23 mouse cellular contexts compared by ENCODE assay signal in the genomic region with DNA sequence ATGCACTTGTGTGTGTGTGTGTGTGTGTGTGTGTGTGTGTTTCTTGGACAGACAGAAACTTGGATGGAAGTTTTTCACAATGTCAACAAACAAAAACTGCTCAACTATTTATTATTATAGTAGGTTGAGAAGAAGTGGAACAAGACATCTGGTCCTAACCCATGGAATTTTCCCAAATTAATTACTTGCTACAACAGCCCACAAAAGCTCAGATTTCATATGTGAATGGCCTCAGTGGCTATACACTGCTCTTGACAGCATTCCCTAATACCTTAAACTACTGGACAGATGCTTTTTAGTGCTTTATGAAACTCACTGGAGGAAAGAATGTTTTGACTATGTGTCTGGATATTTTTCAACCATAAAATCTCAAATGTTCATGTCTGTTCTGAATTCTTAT.
DNase-seq lines count a peak whose midpoint lies in the region; ATAC-seq and TF ChIP-seq lines count a peak whose summit lies in the region.
"Had no signal": no experiment of that assay in that cellular context is flagged by ENCODE, and none has a peak within 500 bp of the region (broad histone marks: within the 10 kb centered on the region; RNA-seq: fewer than 3 reads in every experiment).

No protein-coding gene starts in this region.

- H3K36me3 ChIP-seq in embryonic facial prominence, embryonic 14.5 days (ENCODE audit: control insufficient read depth, insufficient read depth, low read length) = no peaks in the 10 kb centered on the region
- H3K36me3 ChIP-seq in embryonic facial prominence, embryonic 10.5 days (replicated peaks) = no peaks in the 10 kb centered on the region
- H3K36me3 ChIP-seq in limb, embryonic 12.5 days = no peaks in the 10 kb centered on the region
- no peaks in the 10 kb centered on the region for H3K36me3 ChIP-seq in limb, embryonic 10.5 days
- H3K36me3 ChIP-seq in lung, embryonic 14.5 days (ENCODE audit: insufficient read depth) = no peaks in the 10 kb centered on the region
- H3K36me3 ChIP-seq in limb, embryonic 14.5 days (ENCODE audit: control insufficient read depth, insufficient read depth, low read length) = no peaks in the 10 kb centered on the region
- H3K36me3 ChIP-seq: G1E had no signal

- no peak overlapping the region for H3K4me2 ChIP-seq in embryonic facial prominence, embryonic 14.5 days (ENCODE audit: low read depth, low read length)
- H3K4me2 ChIP-seq in limb, embryonic 12.5 days = no peak overlapping the region
- H3K4me2 ChIP-seq in lung, embryonic 14.5 days = no peak overlapping the region
- H3K4me2 ChIP-seq in limb, embryonic 14.5 days (replicated peaks; ENCODE audit: low read depth, low read length, severe bottlenecking) = no peak overlapping the region

- no peak for TF ChIP-seq POLR2A in limb, embryonic 14.5 days (IDR thresholded peaks at IDR 0.05; ENCODE audit: borderline replicate concordance, extremely low read depth, insufficient read depth, insufficient read length)

- TF ChIP-seq CTCF in lung, embryonic 14.5 days (IDR thresholded peaks at IDR 0.05; ENCODE audit: low read depth) = no peak

- peak; percentile 44 for DNase-seq in embryonic facial prominence, embryonic 14.5 days (ENCODE audit: low spot score)
- DNase-seq in embryonic facial prominence, embryonic 10.5 days (ENCODE audit: low spot score) = no peak
- no peak for DNase-seq in limb, embryonic 10.5 days (ENCODE audit: low spot score)
- DNase-seq in lung, embryonic 14.5 days = peak; percentile 5
- DNase-seq in lung, postnatal 14 days = no peak
- DNase-seq in limb, embryonic 14.5 days (ENCODE audit: low spot score) = peak; percentile 37
- no peak for DNase-seq in adrenal gland, adult (ENCODE audit: inconsistent age in 2 of 2, low spot score in 1 of 2)
- DNase-seq: adrenal gland, adult 2 months; adrenal gland, adult 8-10 months; adrenal gland, postnatal 10 days; adrenal gland, postnatal 14 days; adrenal gland, postnatal 25 days; adrenal gland, postnatal 36 days; B cell, adult 2 months; cerebellum, adult 11 months; cerebellum, adult 11-12 months; cerebellum, adult 18-20 months had no signal

- no peak for ATAC-seq in embryonic facial prominence, embryonic 14.5 days (ENCODE audit: low read depth)
- peak; percentile 63; the same call in 1 of the 2 replicates for ATAC-seq in limb, embryonic 12.5 days (ENCODE audit: insufficient number of reproducible peaks, insufficient read depth, low FRiP score, low TSS enrichment, low read depth)
- no peak for ATAC-seq in lung, embryonic 14.5 days (ENCODE audit: insufficient read depth)
- ATAC-seq in limb, embryonic 14.5 days (ENCODE audit: low FRiP score, low read depth) = 0 out of 2 replicates have a peak, but pooled peaks have one; percentile 67
- ATAC-seq: activated CD4-positive, CD25-positive, alpha-beta regulatory T cell, adult 4 months; CD4-positive, CD25-positive, alpha-beta regulatory T cell, adult 4 months; Patski had no signal

- H3K4me3 ChIP-seq in embryonic facial prominence, embryonic 14.5 days (ENCODE audit: low read depth, low read length) = no peak overlapping the region
- no peak overlapping the region for H3K4me3 ChIP-seq in embryonic facial prominence, embryonic 10.5 days
- no peak overlapping the region for H3K4me3 ChIP-seq in limb, embryonic 12.5 days (replicated peaks)
- H3K4me3 ChIP-seq in limb, embryonic 10.5 days = no peak overlapping the region
- no peak overlapping the region for H3K4me3 ChIP-seq in lung, embryonic 14.5 days (ENCODE audit: low read depth, low read length)
- no peak overlapping the region for H3K4me3 ChIP-seq in limb, embryonic 14.5 days (replicated peaks; ENCODE audit: low read length)

- no peaks in the 10 kb centered on the region for H3K27me3 ChIP-seq in embryonic facial prominence, embryonic 14.5 days (replicated peaks; ENCODE audit: control insufficient read depth, insufficient read depth, low read length)
- no peaks in the 10 kb centered on the region for H3K27me3 ChIP-seq in embryonic facial prominence, embryonic 10.5 days (replicated peaks; ENCODE audit: low read depth, poor library complexity, severe bottlenecking)
- H3K27me3 ChIP-seq in limb, embryonic 12.5 days = no peaks in the 10 kb centered on the region
- H3K27me3 ChIP-seq in limb, embryonic 10.5 days (ENCODE audit: low read depth, poor library complexity, severe bottlenecking) = no peaks in the 10 kb centered on the region
- H3K27me3 ChIP-seq in lung, embryonic 14.5 days (ENCODE audit: insufficient read depth, low read length) = no peaks in the 10 kb centered on the region
- no peaks in the 10 kb centered on the region for H3K27me3 ChIP-seq in limb, embryonic 14.5 days (ENCODE audit: control insufficient read depth, insufficient read depth, low read length)
- H3K27me3 ChIP-seq: CH12.LX, Patski had no signal

- H3K4me1 ChIP-seq in embryonic facial prominence, embryonic 14.5 days (ENCODE audit: control insufficient read depth, insufficient read depth, low read length) = no peaks in the 10 kb centered on the region
- H3K4me1 ChIP-seq in embryonic facial prominence, embryonic 10.5 days = no peaks in the 10 kb centered on the region
- no peaks in the 10 kb centered on the region for H3K4me1 ChIP-seq in limb, embryonic 12.5 days (replicated peaks)
- H3K4me1 ChIP-seq in limb, embryonic 10.5 days = no peaks in the 10 kb centered on the region
- no peaks in the 10 kb centered on the region for H3K4me1 ChIP-seq in lung, embryonic 14.5 days (ENCODE audit: insufficient read depth)
- H3K4me1 ChIP-seq in limb, embryonic 14.5 days (ENCODE audit: control insufficient read depth, insufficient read depth, low read length) = no peaks in the 10 kb centered on the region

- H3K9ac ChIP-seq in embryonic facial prominence, embryonic 14.5 days (ENCODE audit: low read depth, low read length) = no peak overlapping the region
- no peak overlapping the region for H3K9ac ChIP-seq in limb, embryonic 12.5 days (replicated peaks)
- H3K9ac ChIP-seq in lung, embryonic 14.5 days = no peak overlapping the region
- H3K9ac ChIP-seq in limb, embryonic 14.5 days (ENCODE audit: low read depth, low read length, severe bottlenecking) = no peak overlapping the region

- no peak overlapping the region for H3K27ac ChIP-seq in embryonic facial prominence, embryonic 14.5 days (replicated peaks; ENCODE audit: low read depth, low read length)
- no peak overlapping the region for H3K27ac ChIP-seq in embryonic facial prominence, embryonic 10.5 days (replicated peaks)
- no peak overlapping the region for H3K27ac ChIP-seq in limb, embryonic 12.5 days
- H3K27ac ChIP-seq in limb, embryonic 10.5 days = no peak overlapping the region
- no peak overlapping the region for H3K27ac ChIP-seq in lung, embryonic 14.5 days (ENCODE audit: low read depth)
- no peak overlapping the region for H3K27ac ChIP-seq in limb, embryonic 14.5 days (replicated peaks; ENCODE audit: low read depth, low read length)

- H3K9me3 ChIP-seq in embryonic facial prominence, embryonic 14.5 days (ENCODE audit: control insufficient read depth, low read length) = no peaks in the 10 kb centered on the region
- no peaks in the 10 kb centered on the region for H3K9me3 ChIP-seq in embryonic facial prominence, embryonic 10.5 days
- no peaks in the 10 kb centered on the region for H3K9me3 ChIP-seq in limb, embryonic 12.5 days
- H3K9me3 ChIP-seq in limb, embryonic 10.5 days (replicated peaks) = no peaks in the 10 kb centered on the region
- H3K9me3 ChIP-seq in lung, embryonic 14.5 days (ENCODE audit: low read depth, low read length) = no peaks in the 10 kb centered on the region
- no peaks in the 10 kb centered on the region for H3K9me3 ChIP-seq in limb, embryonic 14.5 days (ENCODE audit: control insufficient read depth, low read length)

Comparison
In these comparisons a context has a peak if more than half of its experiments do, and no peak if none do; other contexts are left out.
1. DNase-seq: peak in embryonic facial prominence, embryonic 14.5 days (single experiment), lung, embryonic 14.5 days (single experiment) and limb, embryonic 14.5 days (single experiment); none in embryonic facial prominence, embryonic 10.5 days (single experiment), limb, embryonic 10.5 days (single experiment), lung, postnatal 14 days (single experiment) and adrenal gland, adult (0 of 2).
2. ATAC-seq: peak in limb, embryonic 12.5 days (single experiment) and limb, embryonic 14.5 days (single experiment); none in embryonic facial prominence, embryonic 14.5 days (single experiment) and lung, embryonic 14.5 days (single experiment).